Mouse (Mus musculus) T-helper 1 cell (primary cell): ENCODE measurements around the gene Rrp8.

Experiments
- in situ Hi-C: fragments of 300-600 bp; cut with MboI, MseI; formaldehyde crosslinking; loops from one replicate; pipeline ENCODE4 v1.15.1; 2025; ENCODE audit warnings: high pct_unique_total_duplicates

Gene Rrp8

DNA sequence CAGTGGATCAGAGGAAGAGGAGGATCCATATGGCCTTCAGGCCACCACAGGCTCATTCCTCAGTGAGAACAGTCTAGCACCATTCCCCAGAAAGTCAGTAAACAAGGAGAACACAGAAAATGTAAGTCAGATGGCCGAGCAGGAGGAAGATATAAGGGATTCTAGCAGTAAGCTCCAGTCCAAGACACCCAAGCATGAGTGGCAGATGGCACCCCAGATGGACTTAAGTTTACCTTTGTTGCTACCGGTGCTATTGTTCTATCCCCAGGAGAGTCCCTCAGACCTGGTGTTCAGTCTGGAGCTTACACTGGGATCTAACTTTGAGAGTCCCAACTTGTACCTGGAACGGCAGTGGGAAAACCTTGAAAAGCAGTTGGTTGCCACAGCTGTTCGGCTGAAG lies 33.4 kb downstream of the Rrp8 start:
- in situ Hi-C loops, result no loop called here

DNA sequence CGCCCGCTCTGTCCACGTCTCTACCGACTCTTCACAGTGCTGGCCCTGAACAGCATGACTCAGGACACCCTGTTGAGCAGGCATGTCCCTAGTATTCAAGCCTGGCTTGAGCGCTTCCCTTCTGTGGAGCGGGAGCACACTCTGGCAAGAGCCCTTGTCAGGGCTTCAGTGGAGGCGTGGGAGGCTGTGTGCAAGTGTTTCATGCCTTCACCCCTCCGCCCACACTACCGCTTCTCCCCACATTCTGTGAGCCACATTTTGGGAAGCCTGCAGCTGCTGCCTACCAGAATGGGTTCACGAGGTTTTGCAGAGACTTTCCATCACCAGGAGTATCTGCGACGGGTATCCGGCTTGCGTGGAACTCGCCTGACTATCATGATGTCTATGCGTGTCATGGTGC lies 34.0 kb downstream of the Rrp8 start:
- in situ Hi-C loops, result no loop called here

DNA sequence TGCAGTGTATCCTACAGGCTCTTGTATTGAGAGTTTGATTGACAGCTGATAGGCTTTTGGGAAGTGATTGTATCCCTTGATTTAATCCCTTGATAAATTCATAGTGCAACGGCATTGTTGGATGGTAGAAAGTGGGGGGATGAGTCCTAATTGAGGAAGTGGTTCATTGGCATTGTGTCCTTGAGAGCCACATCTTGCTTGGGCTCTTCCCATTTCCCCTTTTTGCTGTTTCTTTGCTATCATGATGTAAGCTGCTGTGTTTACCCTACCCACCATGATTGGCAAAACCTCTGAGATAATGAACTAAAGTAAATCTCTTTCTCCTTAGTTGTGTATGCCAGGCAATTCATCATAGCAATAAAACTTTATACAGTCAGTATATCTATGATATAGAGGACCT lies 46.3 kb downstream of the Rrp8 start:
- in situ Hi-C loops, result no loop called here

DNA sequence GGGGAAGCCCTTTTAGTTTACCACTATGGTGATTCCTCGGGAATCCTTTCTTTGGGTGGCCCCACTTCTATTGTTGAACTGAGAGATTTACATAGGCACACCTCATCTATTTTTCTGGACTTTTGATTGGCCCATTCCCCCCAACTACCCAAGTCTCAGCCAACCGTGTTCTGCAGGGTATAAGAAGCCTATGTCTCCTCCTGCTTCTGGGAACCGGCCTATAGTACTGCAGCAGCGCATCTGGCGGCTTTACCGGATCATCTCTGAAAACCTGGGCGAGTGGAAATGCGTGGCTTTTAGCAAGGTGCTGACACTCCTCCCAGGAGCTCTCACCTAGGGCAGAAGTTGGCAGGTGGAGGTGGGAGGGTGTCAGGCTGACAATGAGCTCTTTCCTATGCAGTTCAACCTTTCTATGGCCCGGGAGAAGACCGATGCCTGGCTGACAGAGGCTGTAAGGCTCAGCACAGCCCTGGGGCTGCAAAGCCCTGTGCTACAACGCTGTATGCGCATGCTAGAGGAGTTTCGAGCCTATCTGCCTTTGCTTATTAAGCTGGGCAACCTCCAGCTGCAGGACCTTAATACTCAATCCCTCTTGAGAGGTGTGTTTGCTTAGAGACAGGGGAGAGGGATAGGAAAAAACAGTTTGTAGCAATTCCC lies 51.5 kb downstream of the Rrp8 start:
- in situ Hi-C loops, result no loop called here
